Mouse (Mus musculus) liver, embryonic 14.5 days (tissue): ENCODE data around the gene Anxa3. TPM values are rescaled to one million over a fixed set of nuclear protein-coding genes. Genes with fewer than 3 reads are reported as not detected.

Experiments used
- ATAC-seq: fragments of 200-750 bp; cut with Nextera tagmentation; 2 replicates; pipeline ENCODE4 v1.8.0; 2017; ENCODE audit warnings: moderate number of reproducible peaks, mild to moderate bottlenecking, moderate library complexity; ENCODE audit not compliant: insufficient read depth
- DNase-seq, 3 experiments: peaks; one replicate each; pipeline ENCODE4 v3.0.0-alpha.2; 2012 to 2013; ENCODE audit warnings: low read depth in 3 of 3, low spot score in 3 of 3
- H3K27ac ChIP-seq: fragments of 300-500 bp; sonication (generic); 2 replicates; pipeline ENCODE4 v1.5.1; 2014; ENCODE audit warnings: moderate library complexity, mild to moderate bottlenecking, control low read depth, inconsistent platforms
- H3K27me3 ChIP-seq: fragments of 300-500 bp; sonication (generic); 2 replicates; pipeline ENCODE4 v1.6.1; 2014; ENCODE audit warnings: mild to moderate bottlenecking, low read length, moderate library complexity; ENCODE audit not compliant: control insufficient read depth, insufficient read depth
- H3K36me3 ChIP-seq: fragments of 300-500 bp; sonication (generic); replicated peaks from 2 replicates; pipeline ENCODE4 v1.6.1; 2014; ENCODE audit warnings: low read depth; ENCODE audit not compliant: control insufficient read depth, insufficient read depth
- H3K4me1 ChIP-seq, 2 experiments: fragments of 200-500 bp in 1 of 2; fragments of 300-500 bp in 1 of 2; sonication (generic) in 1 of 2; replicated peaks; 2 replicates each; pipeline ENCODE4 v1.6.1; 2012 to 2014; ENCODE audit warnings: antibody characterized with exemption in 1 of 2, inconsistent platforms in 1 of 2, low read length in 1 of 2; ENCODE audit not compliant: control insufficient read depth in 2 of 2, insufficient read depth in 2 of 2
- H3K4me2 ChIP-seq: fragments of 300-500 bp; sonication (generic); 2 replicates; pipeline ENCODE4 v1.6.1; 2014; ENCODE audit warnings: low read depth, mild to moderate bottlenecking, control low read depth, moderate library complexity
- H3K4me3 ChIP-seq, 2 experiments: fragments of 200-500 bp in 1 of 2; fragments of 300-500 bp in 1 of 2; sonication (generic) in 1 of 2; 2 replicates each; pipeline ENCODE4 v1.5.1; 2012 to 2014; ENCODE audit warnings: low read depth in 2 of 2, low read length in 2 of 2, mild to moderate bottlenecking in 2 of 2, control low read depth in 1 of 2, inconsistent platforms in 1 of 2, moderate library complexity in 1 of 2; ENCODE audit not compliant: insufficient read depth in 1 of 2
- H3K9ac ChIP-seq: fragments of 300-500 bp; sonication (generic); replicated peaks from 2 replicates; pipeline ENCODE4 v1.6.1; 2014; ENCODE audit warnings: mild to moderate bottlenecking, control low read depth, moderate library complexity
- H3K9me3 ChIP-seq: fragments of 300-500 bp; sonication (generic); 2 replicates; pipeline ENCODE4 v1.6.1; 2016; ENCODE audit warnings: low read length, mixed read lengths; ENCODE audit not compliant: control insufficient read depth
- CTCF ChIP-seq: IDR thresholded peaks from 2 replicates; pipeline ENCODE4 v1.5.1; 2016; ENCODE audit warnings: antibody characterized with exemption, low read depth, control low read depth
- EP300 ChIP-seq: IDR thresholded peaks from 2 replicates; pipeline ENCODE4 v1.6.1; 2016; ENCODE audit warnings: antibody characterized with exemption, low read depth
- WGBS: fragments of 180-500 bp; shearing (Covaris S2); extraction: QIAGEN DNeasy Blood & Tissue Kit; methylation state at CpG from one replicate; pipeline ENCODE4 v1.1.7; 2014; ENCODE audit not compliant: insufficient replicate concordance; 5-methylcytosine and 5-hydroxymethylcytosine counted together
- polyA plus RNA-seq, 2 experiments: library from polyadenylated mRNA; depleted of rRNA in 1 of 2; stranded (reverse) in 1 of 2; unstranded in 1 of 2; fragments of >200 nt; fragmentation: Nextera tagmentation in 1 of 2; extraction: Ambion mirVana in 1 of 2; gene quantifications; 2 replicates each; pipeline versions ENCODE4 v1.2.1 to v1.2.3; 2012 to 2014

The Anxa3 gene
- polyA plus RNA-seq, 2 experiments, result 9.6 to 16.3 TPM

DNA sequence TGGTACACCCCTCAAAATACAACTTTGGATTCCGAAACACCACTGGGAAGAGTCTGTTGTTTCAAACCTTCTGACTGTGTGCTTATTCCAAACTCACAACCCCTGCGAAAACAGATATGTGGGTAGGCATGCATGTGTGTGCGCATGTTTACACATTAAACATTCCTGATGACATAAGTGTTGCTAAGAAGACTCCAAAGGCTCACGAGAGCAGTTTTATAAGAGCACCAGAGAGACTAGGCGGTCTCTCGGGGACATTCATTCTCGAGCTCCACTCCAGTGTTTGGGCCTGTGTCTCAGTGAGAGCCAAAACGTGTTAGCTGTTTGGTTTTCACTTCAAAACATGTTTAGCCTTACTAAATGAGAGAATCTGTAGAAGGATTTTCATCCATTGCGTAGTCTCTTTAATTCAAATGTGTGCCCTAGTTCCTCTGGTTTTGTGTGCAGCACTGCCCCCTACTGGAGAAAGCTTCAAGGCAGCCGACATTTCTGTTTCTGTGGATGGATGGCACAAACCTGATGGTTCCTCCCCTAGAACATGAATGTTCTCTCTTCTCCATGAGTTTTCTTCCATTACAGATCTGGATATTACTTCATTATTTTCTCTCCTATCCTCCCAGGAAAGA is 24.2 kb upstream of the Anxa3 start:
- WGBS, result 59% methylated on average over 10 of the region's 10 CpGs
- Histone ChIP-seq H3K27ac (no peak overlapping the region), H3K36me3 (no peaks in the 10 kb centered on the region), H3K9ac (no peak overlapping the region), H3K4me2 (no peak overlapping the region), H3K9me3 (no peaks in the 10 kb centered on the region), H3K27me3 (no peaks in the 10 kb centered on the region), H3K4me3 (no peak overlapping the region), H3K4me1 (no peaks in the 10 kb centered on the region)
- peak; percentile 81 for TF ChIP-seq CTCF
- no peak for TF ChIP-seq EP300
- ATAC-seq, result no peak
- peak; percentile 9 to 36 (median 23) for DNase-seq

DNA sequence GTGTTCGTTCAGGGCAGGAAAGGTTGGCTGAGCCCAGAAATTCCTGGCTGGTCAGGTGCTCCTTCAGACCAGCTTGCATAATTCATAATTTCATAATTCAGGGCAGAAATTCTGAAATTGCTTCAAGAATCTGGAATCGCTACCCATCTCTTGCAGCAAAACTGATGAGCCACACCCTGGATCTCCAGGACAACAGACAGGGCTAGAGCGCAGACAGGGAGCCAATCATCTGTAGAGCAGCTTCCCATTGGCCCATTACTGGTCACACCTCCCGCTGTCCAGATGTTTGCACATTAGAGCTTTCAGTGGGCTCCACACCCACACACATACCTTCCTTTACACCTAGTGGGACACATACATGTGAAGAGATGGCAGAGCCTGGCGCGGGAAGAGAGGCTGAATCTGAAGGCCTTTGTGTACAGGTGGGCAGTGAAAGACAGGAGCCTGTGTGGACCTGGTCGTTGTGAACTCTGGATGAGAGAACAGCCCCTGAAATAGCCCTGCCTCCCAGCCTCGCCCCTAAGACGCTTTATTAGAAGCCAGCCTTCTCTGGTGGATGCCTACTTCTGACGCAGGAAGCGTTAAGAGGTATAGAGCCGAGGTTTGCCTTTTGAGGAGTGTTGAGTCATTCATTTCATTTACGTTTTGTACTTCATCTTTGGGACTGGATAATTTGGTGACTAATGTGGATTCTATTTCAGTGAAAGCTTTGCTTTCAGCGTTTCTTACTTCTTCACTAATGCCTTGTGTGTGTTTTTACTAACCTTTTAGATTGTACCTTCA is 9.4 kb upstream of the Anxa3 start:
- no peaks in the 10 kb centered on the region for H3K4me1 ChIP-seq
- 54% methylated on average over 14 of the region's 14 CpGs for WGBS
- no peaks in the 10 kb centered on the region for H3K36me3 ChIP-seq
- no peak overlapping the region for H3K27ac ChIP-seq
- H3K9ac ChIP-seq, result no peak overlapping the region
- H3K9me3 ChIP-seq, result no peaks in the 10 kb centered on the region
- no peak overlapping the region for H3K4me2 ChIP-seq
- ATAC-seq, result no peak
- H3K27me3 ChIP-seq, result no peaks in the 10 kb centered on the region
- TF ChIP-seq CTCF (no peak), EP300 (no peak)
- no peak for DNase-seq
- no peak overlapping the region for H3K4me3 ChIP-seq

DNA sequence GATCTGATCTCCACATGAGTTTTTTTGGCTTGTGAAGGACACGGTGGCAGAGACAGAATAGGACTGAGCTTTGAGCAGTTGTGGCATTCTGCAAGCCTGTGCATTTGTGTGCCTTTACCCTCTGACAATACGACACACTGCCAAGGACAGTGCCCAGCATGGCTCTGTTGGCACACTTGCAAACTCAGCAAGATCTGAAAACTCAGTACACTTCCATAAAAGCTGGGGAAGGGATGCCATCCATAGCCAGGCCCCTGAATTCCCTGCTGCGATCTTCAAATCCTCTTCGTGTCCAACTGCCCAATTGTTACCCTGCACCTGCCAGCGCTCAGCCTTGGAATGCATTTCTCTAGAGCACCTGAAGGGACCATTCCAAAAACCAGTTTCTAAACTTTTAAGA is 8.0 kb upstream of the Anxa3 start:
- 70% methylated on average over 5 of the region's 5 CpGs for WGBS
- no peak overlapping the region for H3K9ac ChIP-seq

DNA sequence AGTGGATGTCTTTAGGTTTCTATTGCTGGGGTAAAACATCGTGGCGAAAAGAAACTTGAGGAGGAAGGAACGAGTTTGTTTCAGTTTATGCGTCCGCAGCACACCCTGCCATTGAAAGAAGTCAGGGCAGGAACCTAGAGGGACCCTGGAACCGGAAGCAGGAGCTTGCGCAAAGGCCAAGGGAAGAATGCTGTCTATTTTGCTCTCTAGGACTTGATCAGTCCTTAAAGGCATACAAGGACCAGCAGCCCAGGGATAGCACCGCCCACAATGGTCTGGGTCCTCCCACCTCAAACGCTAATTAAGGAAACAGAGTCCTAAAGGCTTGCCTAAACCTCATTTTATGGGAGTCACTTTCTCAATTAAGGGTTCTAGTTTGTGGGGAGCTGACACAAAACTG is 717 bp upstream of the Anxa3 start:
- Histone ChIP-seq H3K4me2 (peak overlapping the region; percentile 60), H3K4me3 (no peak overlapping the region), H3K27me3 (peaks cover 21% of the 10 kb centered on the region), H3K36me3 (no peaks in the 10 kb centered on the region), H3K9me3 (no peaks in the 10 kb centered on the region), H3K9ac (no peak overlapping the region), H3K4me1 (peaks cover 0 to 3% of the 10 kb centered on the region in 2 experiments; a peak in 1 of 4 replicates), H3K27ac (no peak overlapping the region)
- DNase-seq (no peak), ATAC-seq (no peak)
- TF ChIP-seq CTCF (no peak), EP300 (no peak)
- WGBS, result 29% methylated on average over 9 of the region's 9 CpGs

More for the DNA sequence above, 8.0 kb upstream of the Anxa3 start:
- no peak for DNase-seq
- no peaks in the 10 kb centered on the region for H3K27me3 ChIP-seq
- no peaks in the 10 kb centered on the region for H3K9me3 ChIP-seq
- no peak for ATAC-seq
- no peak overlapping the region for H3K27ac ChIP-seq
- no peaks in the 10 kb centered on the region for H3K4me1 ChIP-seq
- no peaks in the 10 kb centered on the region for H3K36me3 ChIP-seq
- no peak overlapping the region for H3K4me2 ChIP-seq
- no peak overlapping the region for H3K4me3 ChIP-seq
- no peak for TF ChIP-seq CTCF
- no peak for TF ChIP-seq EP300

DNA sequence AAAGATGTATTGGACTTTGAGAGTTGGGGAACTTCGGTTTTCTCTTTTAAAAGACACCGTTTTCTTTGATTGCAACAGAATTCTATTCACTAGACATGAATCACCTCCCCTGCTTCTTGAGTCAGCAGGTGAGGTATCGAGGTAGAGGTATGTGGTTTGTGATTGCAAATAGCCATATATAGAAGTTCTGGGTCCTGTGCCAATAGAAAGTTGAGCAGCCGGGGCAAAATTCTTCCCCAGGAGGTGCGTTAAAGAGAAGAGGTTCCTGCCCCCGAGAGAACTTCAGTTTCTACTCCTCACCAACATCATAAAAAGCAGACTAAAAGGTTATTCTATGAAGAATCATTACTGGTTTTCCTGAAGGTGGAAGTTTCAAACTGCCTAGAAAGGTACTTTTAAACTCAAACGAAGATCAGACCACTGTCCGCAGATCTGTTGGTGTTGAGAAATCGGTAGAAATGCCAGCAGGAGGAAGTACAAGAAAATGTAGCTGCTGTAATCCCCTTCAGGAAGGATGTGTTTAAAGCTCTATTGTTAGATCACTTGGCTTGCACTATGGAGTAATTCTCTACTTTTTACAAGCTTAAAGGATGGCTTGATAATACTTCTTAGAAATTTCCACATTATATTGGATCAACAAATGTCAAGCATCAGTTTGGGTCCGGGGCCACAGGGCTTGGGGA is 955 bp downstream of the Anxa3 start:
- H3K4me1 ChIP-seq, result peaks cover 0 to 3% of the 10 kb centered on the region in 2 experiments; a peak in 1 of 4 replicates
- H3K36me3 ChIP-seq, result no peaks in the 10 kb centered on the region
- H3K9ac ChIP-seq, result no peak overlapping the region
- no peaks in the 10 kb centered on the region for H3K9me3 ChIP-seq
- H3K4me2 ChIP-seq, result peak overlapping the region; percentile 60; the same call in 1 of the 2 replicates
- DNase-seq, result no peak
- H3K27ac ChIP-seq, result no peak overlapping the region
- H3K27me3 ChIP-seq, result peaks cover 21% of the 10 kb centered on the region
- H3K4me3 ChIP-seq, result peak overlapping the region in 1 of 2 experiments; percentile 47; a peak in 2 of 4 replicates
- 17% methylated on average over 10 of the region's 10 CpGs for WGBS
- no peak for ATAC-seq
- TF ChIP-seq EP300, result no peak
- TF ChIP-seq CTCF, result no peak
